Mouse (Mus musculus): ENCODE data around the gene Snx12. TPM values are rescaled to one million over a fixed set of nuclear protein-coding genes. Genes with fewer than 3 reads are reported as not detected.

Gene Snx12
- 48.4 and 53.0 TPM in 2 replicates for polyA plus RNA-seq (2016; fragmentation: Nextera tagmentation; extraction: Ambion mirVana)

DNA sequence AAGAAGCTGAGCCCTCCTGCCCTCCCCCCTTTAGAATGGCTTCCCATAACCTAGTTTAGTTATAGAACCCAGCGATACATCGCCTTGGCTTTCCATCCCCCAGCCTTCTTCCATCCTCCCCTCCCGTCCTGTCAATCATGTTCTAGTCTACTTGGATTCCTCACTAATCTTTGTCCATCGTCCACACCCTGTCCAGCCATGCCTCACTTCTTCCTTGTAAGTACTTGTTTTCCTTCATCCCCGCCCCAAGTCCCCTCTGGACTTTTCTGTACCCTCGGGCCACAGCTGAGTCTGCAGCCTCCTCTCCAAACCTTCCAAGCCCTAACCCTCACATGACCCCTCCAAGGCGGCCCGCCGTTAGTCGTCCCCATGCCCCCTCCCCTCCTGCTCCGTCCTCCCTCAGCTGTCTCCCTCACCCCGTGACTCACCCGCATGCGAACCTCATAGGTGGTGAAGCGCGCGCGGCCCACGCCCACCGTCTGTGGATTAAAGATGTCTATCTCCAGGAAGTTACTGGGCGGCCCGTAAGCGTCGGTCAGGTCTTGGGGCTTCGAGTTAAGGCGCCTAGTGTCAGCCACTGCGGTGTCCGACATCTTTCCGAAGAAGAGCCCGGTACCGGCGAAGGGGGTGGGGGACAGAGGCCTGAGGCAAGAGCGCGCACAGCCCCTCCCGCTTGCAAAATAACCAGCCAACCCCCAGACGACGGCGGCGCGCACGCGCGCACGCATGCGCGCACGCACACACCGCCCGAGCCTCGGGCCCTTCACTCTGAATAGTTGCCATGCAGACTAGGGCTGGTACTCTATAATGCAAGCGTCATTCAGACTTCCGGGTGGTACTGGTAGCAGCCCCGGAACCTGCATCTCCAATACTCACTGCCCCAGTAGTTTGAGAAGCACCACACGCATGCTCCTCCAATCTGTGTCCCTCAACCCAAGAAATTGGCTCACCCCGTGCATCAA is at the start of gene Snx12:
TSS of gene Snx12 (minus strand) at position 730 of the 962 bp plus-strand sequence.
- peak; percentile 97 for ATAC-seq (ENCODE audit: low FRiP score, low read depth)
- WGBS: 15% methylated on average over 55 of the region's 55 CpGs
- Histone ChIP-seq H3K4me1 (no peaks in the 10 kb centered on the region), H3K27me3 (replicated peaks) (no peaks in the 10 kb centered on the region), H3K4me2 (replicated peaks) (peak within 1 kb of the TSS; percentile 62), H3K4me3 (peak within 1 kb of the TSS; percentile 53), H3K27ac (no peak within 1 kb of the TSS), H3K9me3 (no peaks in the 10 kb centered on the region), H3K36me3 (no peaks in the 10 kb centered on the region), H3K9ac (peak within 1 kb of the TSS; percentile 58)

DNA sequence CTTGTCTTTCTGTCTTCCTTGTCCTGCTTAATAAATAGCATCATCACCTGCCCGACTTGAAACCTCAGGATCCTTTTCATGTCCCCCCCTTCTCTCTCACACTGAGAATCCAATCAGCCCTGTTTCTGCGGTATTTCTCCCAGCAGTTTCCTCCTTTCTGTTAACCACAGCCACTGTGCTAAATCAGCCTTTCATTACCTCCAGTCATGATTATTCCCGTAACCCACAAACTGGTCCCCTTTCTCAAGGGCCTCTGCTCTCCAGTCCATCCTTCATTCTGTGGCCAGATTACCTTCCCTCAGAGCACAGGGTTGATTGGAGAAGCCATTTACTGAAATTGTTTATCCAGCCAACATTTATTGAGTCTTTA is 46.4 kb upstream of the Snx12 start, which contains the start of gene Gm20489:
TSS of gene Gm20489 (minus strand) at position 269 of the 370 bp plus-strand sequence.
- Histone ChIP-seq H3K9ac (no peak within 1 kb of the TSS), H3K27me3 (replicated peaks) (no peaks in the 10 kb centered on the region), H3K4me3 (no peak within 1 kb of the TSS), H3K9me3 (no peaks in the 10 kb centered on the region), H3K36me3 (no peaks in the 10 kb centered on the region), H3K27ac (no peak within 1 kb of the TSS), H3K4me1 (no peaks in the 10 kb centered on the region), H3K4me2 (replicated peaks) (no peak within 1 kb of the TSS)
- 52% methylated on average over 3 of the region's 3 CpGs for WGBS
- ATAC-seq (ENCODE audit: low FRiP score, low read depth): no peak

DNA sequence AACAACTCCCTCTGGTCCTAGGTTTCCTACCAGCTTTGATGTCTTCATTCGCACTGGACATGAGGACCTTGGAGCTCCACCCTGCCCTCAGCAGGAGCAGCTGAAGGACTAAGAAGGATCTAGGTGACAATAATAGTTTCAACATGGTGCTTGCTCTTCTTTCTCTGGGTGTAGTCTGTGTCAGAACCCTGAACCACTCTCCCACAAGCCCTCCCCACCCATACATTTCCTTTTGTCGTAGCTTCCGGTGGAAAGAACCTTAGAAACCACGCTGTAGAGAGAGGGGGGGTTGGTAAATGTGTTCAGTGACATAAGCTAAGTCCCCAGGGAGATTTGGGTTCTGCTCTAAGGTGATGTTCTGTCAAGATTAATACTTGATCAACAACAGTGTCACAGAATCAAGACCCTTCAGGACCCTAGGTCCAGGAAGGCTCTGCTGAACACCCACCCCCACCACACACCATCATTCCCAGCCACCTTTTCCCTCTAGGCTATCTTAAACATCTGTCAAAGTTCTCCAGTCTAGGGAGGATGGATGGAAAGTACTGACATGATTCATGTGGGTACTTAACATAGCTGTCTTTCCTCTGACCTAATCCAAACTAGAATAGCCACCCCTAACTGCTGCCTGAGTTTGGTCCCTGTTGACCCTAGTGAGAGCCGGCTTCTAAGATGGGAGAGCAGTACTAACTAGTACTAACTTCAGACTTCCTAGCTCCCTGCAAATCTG is 45.8 kb upstream of the Snx12 start, which contains the start of gene Il2rg:
TSS of gene Il2rg (minus strand) at position 231 of the 730 bp plus-strand sequence.
- no peaks in the 10 kb centered on the region for H3K9me3 ChIP-seq
- no peak within 1 kb of the TSS for H3K4me2 ChIP-seq (replicated peaks)
- WGBS: 71% methylated on average over 5 of the region's 5 CpGs
- no peak for ATAC-seq (ENCODE audit: low FRiP score, low read depth)
- no peak within 1 kb of the TSS for H3K4me3 ChIP-seq
- no peak within 1 kb of the TSS for H3K27ac ChIP-seq
- no peaks in the 10 kb centered on the region for H3K4me1 ChIP-seq
- no peaks in the 10 kb centered on the region for H3K36me3 ChIP-seq
- H3K9ac ChIP-seq: no peak within 1 kb of the TSS
- no peaks in the 10 kb centered on the region for H3K27me3 ChIP-seq (replicated peaks)

DNA sequence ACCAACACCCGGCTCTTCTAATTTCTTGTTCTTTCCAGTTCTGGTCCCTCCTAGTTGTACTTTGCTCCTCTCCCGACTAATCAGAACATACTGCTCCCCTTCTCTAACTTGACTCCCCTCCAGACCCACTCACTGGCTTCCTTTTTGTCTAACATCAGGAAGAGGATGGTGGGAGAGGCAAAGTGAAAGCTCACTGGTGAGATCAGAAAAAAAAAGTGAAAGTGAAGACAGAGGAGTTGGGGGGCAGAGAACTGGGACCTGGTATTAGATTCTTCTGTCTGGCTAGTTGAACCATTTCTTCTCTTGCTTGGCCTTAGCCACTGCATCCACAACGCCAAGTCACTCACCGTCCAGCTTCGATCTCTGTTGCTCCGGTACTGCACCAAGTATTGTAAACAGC is 44.3 kb upstream of the Snx12 start:
- no peak for ATAC-seq (ENCODE audit: low FRiP score, low read depth)
- Histone ChIP-seq H3K27me3 (replicated peaks) (no peaks in the 10 kb centered on the region), H3K4me3 (no peak overlapping the region), H3K36me3 (no peaks in the 10 kb centered on the region), H3K4me1 (no peaks in the 10 kb centered on the region), H3K27ac (no peak overlapping the region), H3K9me3 (no peaks in the 10 kb centered on the region), H3K9ac (no peak overlapping the region), H3K4me2 (replicated peaks) (no peak overlapping the region)
- 97% methylated on average over 6 of the region's 6 CpGs for WGBS

DNA sequence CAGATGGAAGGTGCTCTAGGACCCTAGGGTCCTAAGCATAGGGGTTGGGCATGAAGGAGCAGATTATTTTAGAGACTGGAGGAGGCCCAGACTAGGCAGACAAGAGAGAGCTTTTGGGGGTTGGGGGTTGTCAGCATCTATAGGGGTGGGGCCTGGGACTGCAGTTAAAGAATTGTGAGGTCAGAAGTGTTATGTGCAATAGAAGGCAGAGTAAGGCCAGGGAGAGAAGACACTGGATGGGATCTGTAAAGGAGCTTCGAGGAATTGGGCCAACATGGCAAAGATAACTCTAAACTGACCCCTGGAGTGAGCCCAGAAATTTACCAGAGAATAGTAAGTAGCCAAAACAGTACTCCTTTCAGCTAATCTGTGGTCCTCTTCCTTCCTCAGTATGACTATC is 41.5 kb upstream of the Snx12 start, which contains the start of gene Gm614:
TSS of gene Gm614 (minus strand) at position 101 of the 400 bp plus-strand sequence.
- Histone ChIP-seq H3K4me2 (replicated peaks) (no peak within 1 kb of the TSS), H3K9me3 (no peaks in the 10 kb centered on the region), H3K27me3 (replicated peaks) (no peaks in the 10 kb centered on the region), H3K36me3 (no peaks in the 10 kb centered on the region), H3K27ac (no peak within 1 kb of the TSS), H3K4me1 (no peaks in the 10 kb centered on the region), H3K4me3 (no peak within 1 kb of the TSS), H3K9ac (no peak within 1 kb of the TSS)
- ATAC-seq (ENCODE audit: low FRiP score, low read depth): no peak
- WGBS: 95% methylated on average over 1 of the region's 1 CpGs

DNA sequence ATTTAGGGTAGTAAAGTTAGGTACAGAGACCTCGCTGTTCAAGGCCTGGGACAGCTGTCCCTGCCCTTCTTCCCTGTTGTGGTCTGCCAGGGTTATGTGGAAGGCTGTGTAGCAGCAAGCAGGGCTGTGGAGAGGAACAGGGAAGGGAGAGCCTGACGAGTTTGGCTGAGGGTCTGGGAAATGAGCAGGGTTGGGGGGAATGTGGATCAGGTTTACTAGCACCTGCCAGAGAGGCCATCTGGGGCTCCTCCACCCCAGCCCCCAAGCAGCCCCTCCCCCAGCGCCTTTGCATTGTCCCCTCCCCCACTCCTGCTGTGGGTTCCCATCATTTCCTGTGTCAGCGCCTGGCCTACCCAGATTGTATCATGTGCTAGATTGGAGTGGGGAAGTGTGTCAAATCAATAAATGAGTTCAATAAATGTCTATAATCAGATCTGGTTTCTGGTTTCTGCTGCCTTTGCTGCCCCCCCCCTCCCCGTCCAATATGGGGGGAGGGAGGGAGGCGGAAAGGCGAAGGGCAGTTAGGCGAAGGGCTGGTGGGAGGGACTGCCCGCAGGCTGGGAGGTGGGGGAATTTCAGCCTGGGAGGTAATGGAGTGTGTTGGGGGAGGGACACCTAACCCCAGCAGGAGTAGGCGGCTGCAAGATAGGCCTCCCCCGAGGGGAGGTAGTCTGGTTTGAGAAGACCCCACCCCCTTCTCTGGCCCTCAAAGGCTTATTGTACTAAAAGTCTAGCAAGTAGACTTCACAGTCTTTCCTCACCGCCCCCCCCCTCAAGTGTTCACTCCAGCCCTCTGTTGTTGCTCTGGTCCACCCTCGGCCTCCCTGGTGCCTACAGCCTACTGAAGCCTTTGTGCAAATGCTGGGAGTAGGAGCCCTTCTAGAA is 38.3 kb upstream of the Snx12 start:
- Histone ChIP-seq H3K4me1 (no peaks in the 10 kb centered on the region; the same call in 1 of the 2 replicates), H3K27me3 (replicated peaks) (no peaks in the 10 kb centered on the region), H3K9ac (no peak overlapping the region), H3K4me3 (no peak overlapping the region), H3K4me2 (replicated peaks) (peak overlapping the region; percentile 20; the same call in 1 of the 2 replicates), H3K9me3 (no peaks in the 10 kb centered on the region), H3K36me3 (no peaks in the 10 kb centered on the region), H3K27ac (peak overlapping the region; percentile 66)
- ATAC-seq (ENCODE audit: low FRiP score, low read depth): peak; percentile 79
- 25% methylated on average over 11 of the region's 13 CpGs for WGBS

DNA sequence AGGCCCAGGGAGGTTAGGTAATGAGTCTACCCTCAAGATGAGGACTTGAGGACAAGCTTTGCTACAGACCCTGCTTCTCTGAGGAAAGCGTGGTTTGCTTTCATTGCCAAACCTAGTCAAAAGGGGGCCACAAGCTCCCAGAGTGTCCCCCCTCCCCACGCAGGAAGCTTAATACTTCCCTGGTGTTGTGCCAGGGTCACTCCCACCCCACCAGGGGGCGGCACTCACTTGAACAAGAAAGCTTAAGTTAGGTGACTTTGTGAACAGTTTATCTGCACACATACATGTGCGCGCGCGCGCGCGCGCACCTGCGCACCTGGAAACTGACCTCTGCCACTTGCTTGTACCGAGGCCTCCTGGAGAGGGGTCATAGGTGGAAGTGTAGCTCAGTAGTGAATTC is 34.2 kb upstream of the Snx12 start:
- no peak overlapping the region for H3K4me3 ChIP-seq
- H3K9me3 ChIP-seq: no peaks in the 10 kb centered on the region
- no peak overlapping the region for H3K9ac ChIP-seq
- H3K27me3 ChIP-seq (replicated peaks): no peaks in the 10 kb centered on the region
- no peak for ATAC-seq (ENCODE audit: low FRiP score, low read depth)
- H3K4me2 ChIP-seq (replicated peaks): peak overlapping the region; percentile 3; the same call in 1 of the 2 replicates
- no peaks in the 10 kb centered on the region for H3K36me3 ChIP-seq
- WGBS: 89% methylated on average over 13 of the region's 13 CpGs
- no peak overlapping the region for H3K27ac ChIP-seq
- no peaks in the 10 kb centered on the region; the same call in 1 of the 2 replicates for H3K4me1 ChIP-seq

DNA sequence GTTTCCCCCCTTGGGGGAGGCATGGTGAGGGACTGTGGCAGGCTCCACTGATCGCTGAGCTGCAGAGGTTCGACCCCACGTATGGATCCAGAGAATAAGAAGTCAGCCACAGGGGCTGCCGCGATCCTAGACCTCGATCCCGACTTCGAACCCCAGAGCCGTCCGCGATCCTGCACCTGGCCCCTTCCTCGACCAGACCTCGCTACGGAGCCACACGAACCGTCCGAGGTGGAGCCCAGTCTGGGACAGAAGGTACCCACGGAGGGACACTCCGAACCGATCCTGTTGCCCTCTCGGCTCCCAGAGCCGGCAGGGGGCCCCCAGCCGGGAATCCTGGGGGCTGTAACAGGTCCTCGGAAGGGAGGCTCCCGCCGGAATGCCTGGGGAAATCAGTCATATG is 32.4 kb upstream of the Snx12 start:
- Histone ChIP-seq H3K4me3 (peak overlapping the region; percentile 46), H3K4me2 (replicated peaks) (peak overlapping the region; percentile 68), H3K27me3 (replicated peaks) (no peaks in the 10 kb centered on the region), H3K27ac (no peak overlapping the region), H3K9ac (peak overlapping the region; percentile 45; the same call in 1 of the 2 replicates), H3K36me3 (no peaks in the 10 kb centered on the region), H3K9me3 (no peaks in the 10 kb centered on the region), H3K4me1 (no peaks in the 10 kb centered on the region; the same call in 1 of the 2 replicates)
- WGBS: 17% methylated on average over 26 of the region's 26 CpGs
- ATAC-seq (ENCODE audit: low FRiP score, low read depth): peak; percentile 31

DNA sequence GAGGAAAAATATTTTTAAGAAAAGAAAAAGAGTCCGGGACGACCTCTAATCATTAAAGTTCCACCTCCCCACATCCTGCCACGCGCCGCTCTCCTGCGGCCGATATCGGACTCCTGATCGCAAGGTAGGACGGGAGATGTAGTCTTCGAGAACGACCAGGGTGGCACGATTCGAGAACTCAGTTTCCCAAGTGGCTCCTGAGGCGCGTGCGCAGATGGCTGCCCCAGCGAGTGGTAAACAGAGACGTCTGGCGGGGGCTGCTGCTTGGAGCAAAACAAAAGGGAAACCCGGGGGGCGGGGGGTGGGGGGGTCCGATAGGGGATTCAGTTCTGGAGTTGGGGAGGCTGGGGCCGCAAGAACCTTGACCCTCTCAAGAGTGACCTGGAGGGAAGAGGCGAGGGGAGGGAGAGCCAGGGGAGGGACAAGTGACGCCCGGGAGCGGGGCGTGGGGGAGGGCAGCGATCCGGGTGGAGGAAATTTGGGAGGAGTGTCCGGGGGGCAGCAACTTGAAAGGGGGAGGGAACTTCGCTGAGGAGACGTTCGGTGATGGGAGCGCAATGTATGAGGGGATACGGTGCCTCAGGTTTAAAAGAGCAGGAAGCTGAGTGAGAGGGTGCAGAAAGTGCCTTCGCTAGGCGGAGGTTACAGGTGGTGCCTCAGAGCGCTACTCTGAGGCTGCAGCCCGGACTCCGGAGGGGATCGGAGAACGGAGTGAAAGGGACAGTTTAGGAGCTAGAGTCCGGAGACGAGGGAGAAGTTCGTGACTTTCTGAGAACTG is 31.8 kb upstream of the Snx12 start, which contains the start of gene Foxo4:
TSS of gene Foxo4 (plus strand) at position 577 of the 778 bp plus-strand sequence.
- peak within 1 kb of the TSS; percentile 68 for H3K4me2 ChIP-seq (replicated peaks)
- no peaks in the 10 kb centered on the region; the same call in 1 of the 2 replicates for H3K4me1 ChIP-seq
- no peaks in the 10 kb centered on the region for H3K9me3 ChIP-seq
- H3K27ac ChIP-seq: no peak within 1 kb of the TSS
- peak within 1 kb of the TSS; percentile 45; the same call in 1 of the 2 replicates for H3K9ac ChIP-seq
- H3K4me3 ChIP-seq: peak within 1 kb of the TSS; percentile 46
- peak; percentile 92 for ATAC-seq (ENCODE audit: low FRiP score, low read depth)
- 19% methylated on average over 42 of the region's 47 CpGs for WGBS
- H3K27me3 ChIP-seq (replicated peaks): no peaks in the 10 kb centered on the region
- H3K36me3 ChIP-seq: no peaks in the 10 kb centered on the region

DNA sequence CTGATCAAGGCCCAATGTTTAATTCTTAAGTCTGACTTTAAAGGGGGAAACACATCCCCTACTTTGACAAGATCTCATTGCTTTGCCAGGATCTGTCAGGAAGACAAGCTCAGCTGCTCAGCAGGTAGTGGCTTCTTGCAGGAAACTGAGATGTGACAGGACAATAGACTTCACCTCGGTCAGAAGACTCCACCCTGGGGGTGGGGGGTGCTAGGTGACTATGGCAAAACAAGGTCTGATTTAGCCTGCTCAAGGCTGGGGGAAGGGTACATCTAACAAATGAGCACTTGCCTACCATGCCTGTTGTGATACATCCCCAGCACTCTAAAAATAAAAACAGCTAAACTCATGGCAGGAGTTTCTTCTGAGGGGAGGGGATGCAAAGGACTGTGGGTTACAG is 22.6 kb upstream of the Snx12 start:
- no peak for ATAC-seq (ENCODE audit: low FRiP score, low read depth)
- no peak overlapping the region for H3K27ac ChIP-seq
- 36% methylated on average over 1 of the region's 1 CpGs for WGBS
- no peaks in the 10 kb centered on the region for H3K9me3 ChIP-seq
- no peaks in the 10 kb centered on the region for H3K4me1 ChIP-seq
- no peaks in the 10 kb centered on the region for H3K27me3 ChIP-seq (replicated peaks)
- no peak overlapping the region for H3K9ac ChIP-seq
- no peak overlapping the region for H3K4me2 ChIP-seq (replicated peaks)
- no peaks in the 10 kb centered on the region for H3K36me3 ChIP-seq
- H3K4me3 ChIP-seq: no peak overlapping the region

DNA sequence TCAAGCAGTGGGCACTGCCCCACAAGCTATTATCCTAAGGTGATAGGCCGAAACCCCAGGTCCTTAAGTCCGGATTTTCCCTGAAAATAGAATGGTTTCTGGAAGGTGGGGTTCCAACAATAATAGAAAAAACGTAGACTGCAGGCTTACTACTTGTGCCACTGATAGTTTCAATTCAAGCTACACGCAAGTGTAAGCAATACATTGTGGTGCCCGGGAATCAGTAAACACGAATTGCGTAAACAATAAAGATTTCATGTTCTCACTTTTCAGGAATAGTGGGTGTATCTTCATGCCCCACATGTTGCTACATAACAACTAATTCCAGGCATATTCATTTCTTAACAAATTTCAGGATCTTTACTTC is 416 bp upstream of the Snx12 start:
- no peak for ATAC-seq (ENCODE audit: low FRiP score, low read depth)
- H3K4me3 ChIP-seq: peak overlapping the region; percentile 23; the same call in 1 of the 2 replicates
- no peaks in the 10 kb centered on the region for H3K36me3 ChIP-seq
- 36% methylated on average over 7 of the region's 7 CpGs for WGBS
- no peak overlapping the region for H3K9ac ChIP-seq
- H3K4me1 ChIP-seq: no peaks in the 10 kb centered on the region
- peak overlapping the region; percentile 62 for H3K4me2 ChIP-seq (replicated peaks)
- no peaks in the 10 kb centered on the region for H3K9me3 ChIP-seq
- H3K27ac ChIP-seq: no peak overlapping the region
- H3K27me3 ChIP-seq (replicated peaks): no peaks in the 10 kb centered on the region

All from neural tube, embryonic 12.5 days (tissue).